Mouse (Mus musculus) embryonic fibroblast, embryonic 13.5 days (primary cell): Measurements from ENCODE around the gene Fam162a.

Source experiments
- CTCF ChIP-seq: IDR thresholded peaks from 2 replicates; pipeline ENCODE4 v1.5.1; 2011; ENCODE audit warnings: mild to moderate bottlenecking, control low read depth, low read length, moderate library complexity, borderline replicate concordance; ENCODE audit not compliant: insufficient read depth
- POLR2A ChIP-seq: IDR thresholded peaks from 2 replicates; pipeline ENCODE4 v1.6.1; 2011; ENCODE audit warnings: low read depth, mild to moderate bottlenecking, control low read depth, low read length, moderate library complexity

- TF ChIP-seq POLR2A: no peak
- TF ChIP-seq CTCF: no peak
Measured at GRCm38 (mm10) chr16:36056416-36056815, 15.0 kb downstream of the Fam162a start.
